Mouse (Mus musculus): ENCODE data around the gene Nkd2. TPM values are rescaled to one million over a fixed set of nuclear protein-coding genes. Genes with fewer than 3 reads are reported as not detected.

Gene Nkd2
- total and polyA plus RNA-seq, 3 experiments, result not detected

DNA sequence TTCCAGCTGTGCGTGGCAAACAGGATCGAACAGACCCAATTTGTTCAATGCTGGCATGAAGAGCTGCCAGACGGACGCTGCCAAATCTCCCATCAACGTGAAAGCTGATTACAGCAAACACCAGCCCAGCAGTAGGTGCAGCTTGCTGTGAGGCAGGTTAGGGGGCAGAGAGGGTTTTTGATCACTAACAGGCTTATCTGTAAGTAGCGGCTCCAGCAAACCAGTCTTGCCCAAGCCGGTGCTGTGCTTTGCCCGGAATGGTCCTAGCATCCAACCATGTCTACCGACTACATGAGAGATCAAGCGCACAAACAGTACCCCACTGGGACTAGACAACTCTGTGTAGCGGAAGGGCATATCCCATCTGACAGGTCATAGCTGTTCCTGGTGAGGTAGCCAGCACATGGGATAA, 8.3 kb downstream of the Nkd2 start:
- Histone ChIP-seq H3K36me3 (replicated peaks in 1 of 2; ENCODE audit: control insufficient read depth in 1 of 2, insufficient read depth in 1 of 2, low read length in 1 of 2) (no peaks in the 10 kb centered on the region), H3K4me1 (ENCODE audit: control insufficient read depth in 1 of 2, insufficient read depth in 2 of 2) (peaks cover 0 to 3% of the 10 kb centered on the region in 2 experiments; a peak in 2 of 4 replicates), H3K27ac (ENCODE audit: insufficient read depth, low read depth) (no peak overlapping the region), H3K4me3 (replicated peaks in 1 of 3; ENCODE audit: low read depth in 2 of 3, low read length in 2 of 3, poor library complexity in 1 of 3) (no peak overlapping the region), H3K4me2 (ENCODE audit: insufficient read depth, low read depth, poor library complexity, severe bottlenecking) (no peak overlapping the region), H3K27me3 (replicated peaks) (peaks cover 64% of the 10 kb centered on the region), H3K9me3 (replicated peaks; ENCODE audit: low read length) (no peaks in the 10 kb centered on the region), H3K9ac (ENCODE audit: insufficient read depth, low read depth) (no peak overlapping the region), H3K79me2 (replicated peaks; ENCODE audit: control insufficient read depth, extremely low read depth, insufficient read depth, poor library complexity, severe bottlenecking) (no peaks in the 10 kb centered on the region)
- no peak for DNase-seq (ENCODE audit: extremely low read depth)
- dilution Hi-C loops (cut with MboI; ENCODE audit: extremely low pct_ligation_motif_present, extremely low pct_unique_long_range_greater_than_20kb, low sequenced_read_pairs), result no loop called here
- in situ Hi-C loops (cut with MboI; ENCODE audit: low pct_ligation_motif_present, low pct_unique_long_range_greater_than_20kb, low sequenced_read_pairs), result no loop called here
- no peak for TF ChIP-seq TBP (conservative IDR thresholded peaks at IDR 0.05; ENCODE audit: low read depth, low read length)
- TF ChIP-seq HCFC1 (IDR thresholded peaks at IDR 0.05; ENCODE audit: low read depth, low read length), result no peak
- no peak for TF ChIP-seq UBTF (IDR thresholded peaks at IDR 0.05; ENCODE audit: low read depth, low read length)
- TF ChIP-seq TCF12 (IDR thresholded peaks at IDR 0.05; ENCODE audit: low read depth, low read length), result no peak
- no peak for TF ChIP-seq BHLHE40 (IDR thresholded peaks at IDR 0.05; ENCODE audit: low read depth, low read length)
- no peak for TF ChIP-seq MXI1 (IDR thresholded peaks at IDR 0.05; ENCODE audit: low read depth, low read length)

DNA sequence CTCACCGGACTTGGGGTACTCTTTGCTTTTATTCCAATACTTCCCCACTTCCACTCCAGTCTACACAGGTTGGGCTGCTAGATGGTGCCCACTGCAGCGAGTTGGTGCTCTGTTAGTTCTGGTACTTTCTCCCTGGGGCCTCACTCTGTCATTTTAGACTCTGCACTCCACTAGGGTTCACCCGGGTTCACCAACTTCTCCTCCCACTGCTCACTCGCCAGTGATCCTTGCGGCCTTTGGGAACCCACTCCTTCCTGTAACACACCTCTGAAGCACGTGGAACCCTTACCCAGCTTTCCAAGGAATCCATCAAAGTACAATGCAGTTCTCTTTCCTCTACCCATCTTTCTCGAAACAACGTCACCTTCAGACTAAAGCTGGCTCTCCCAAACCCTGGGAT, 9.7 kb downstream of the Nkd2 start:
- dilution Hi-C loops (cut with MboI; ENCODE audit: extremely low pct_ligation_motif_present, extremely low pct_unique_long_range_greater_than_20kb, low sequenced_read_pairs), result no loop called here
- H3K4me3 ChIP-seq (replicated peaks in 1 of 3; ENCODE audit: low read depth in 2 of 3, low read length in 2 of 3, poor library complexity in 1 of 3), result no peak overlapping the region
- in situ Hi-C loops (cut with MboI; ENCODE audit: low pct_ligation_motif_present, low pct_unique_long_range_greater_than_20kb, low sequenced_read_pairs), result no loop called here
- peaks cover 52% of the 10 kb centered on the region for H3K27me3 ChIP-seq (replicated peaks)
- no peak overlapping the region for H3K27ac ChIP-seq (ENCODE audit: insufficient read depth, low read depth)
- H3K9me3 ChIP-seq (replicated peaks; ENCODE audit: low read length), result no peaks in the 10 kb centered on the region
- DNase-seq (ENCODE audit: extremely low read depth), result no peak
- H3K36me3 ChIP-seq (replicated peaks in 1 of 2; ENCODE audit: control insufficient read depth in 1 of 2, insufficient read depth in 1 of 2, low read length in 1 of 2), result no peaks in the 10 kb centered on the region
- H3K4me2 ChIP-seq (ENCODE audit: insufficient read depth, low read depth, poor library complexity, severe bottlenecking), result no peak overlapping the region
- H3K4me1 ChIP-seq (ENCODE audit: control insufficient read depth in 1 of 2, insufficient read depth in 2 of 2), result peaks cover 0 to 3% of the 10 kb centered on the region in 2 experiments; a peak in 2 of 4 replicates
- no peak overlapping the region for H3K9ac ChIP-seq (ENCODE audit: insufficient read depth, low read depth)
- H3K79me2 ChIP-seq (replicated peaks; ENCODE audit: control insufficient read depth, extremely low read depth, insufficient read depth, poor library complexity, severe bottlenecking), result no peaks in the 10 kb centered on the region
- TF ChIP-seq MAFK (IDR thresholded peaks at IDR 0.05; ENCODE audit: insufficient replicate concordance, low read length) (no peak), SIN3A (IDR thresholded peaks at IDR 0.05; ENCODE audit: low read length) (no peak), POLR2AphosphoS2 (IDR thresholded peaks at IDR 0.05; ENCODE audit: low read depth, low read length) (no peak), MAZ (IDR thresholded peaks at IDR 0.05; ENCODE audit: low read depth, low read length) (no peak), MEF2A (IDR thresholded peaks at IDR 0.05; ENCODE audit: borderline replicate concordance, low read depth, low read length) (no peak), USF1 (IDR thresholded peaks at IDR 0.05; ENCODE audit: low read depth, low read length) (no peak), MXI1 (IDR thresholded peaks at IDR 0.05; ENCODE audit: low read depth, low read length) (no peak), JUN (IDR thresholded peaks at IDR 0.05; ENCODE audit: insufficient read depth, low read depth, low read length) (no peak), CHD1 (IDR thresholded peaks at IDR 0.05; ENCODE audit: low read depth, low read length) (no peak), CHD2 (IDR thresholded peaks at IDR 0.05; ENCODE audit: low read length) (no peak), JUND (conservative IDR thresholded peaks at IDR 0.05; ENCODE audit: low read depth, low read length) (no peak), PAX5 (IDR thresholded peaks at IDR 0.05; ENCODE audit: low read length) (no peak), E2F4 (IDR thresholded peaks at IDR 0.05; ENCODE audit: insufficient replicate concordance, low read depth, low read length) (no peak), BHLHE40 (IDR thresholded peaks at IDR 0.05; ENCODE audit: low read depth, low read length) (no peak), ZC3H11A (IDR thresholded peaks at IDR 0.05; ENCODE audit: low read depth, low read length) (no peak), ETS1 (conservative IDR thresholded peaks at IDR 0.05; ENCODE audit: low read depth, low read length) (no peak), TBP (conservative IDR thresholded peaks at IDR 0.05; ENCODE audit: low read depth, low read length) (no peak), ZKSCAN1 (IDR thresholded peaks at IDR 0.05; ENCODE audit: borderline replicate concordance, low read depth, low read length) (no peak), ZMIZ1 (IDR thresholded peaks at IDR 0.05; ENCODE audit: low read depth, low read length) (no peak)
